Mouse (Mus musculus) right cerebral cortex, postnatal 36 days (tissue): ENCODE results near the gene Pipox.
A peak's percentile ranks its signal among the peaks of the same experiment; 100 is the strongest.

ENCODE experiments used
- DNase-seq, 2 experiments: peaks; one replicate each; pipeline ENCODE4 v3.0.0; 2022; ENCODE audit warnings: low spot score in 2 of 2, mixed read lengths in 1 of 2

The Pipox gene

GRCm38 (mm10) chr11:77893787-77894718, at the start of gene Pipox:
Gene Pipox, minus strand, starts transcription at chr11:77894096.
- peak; percentile 52 to 67 for DNase-seq

DNA sequence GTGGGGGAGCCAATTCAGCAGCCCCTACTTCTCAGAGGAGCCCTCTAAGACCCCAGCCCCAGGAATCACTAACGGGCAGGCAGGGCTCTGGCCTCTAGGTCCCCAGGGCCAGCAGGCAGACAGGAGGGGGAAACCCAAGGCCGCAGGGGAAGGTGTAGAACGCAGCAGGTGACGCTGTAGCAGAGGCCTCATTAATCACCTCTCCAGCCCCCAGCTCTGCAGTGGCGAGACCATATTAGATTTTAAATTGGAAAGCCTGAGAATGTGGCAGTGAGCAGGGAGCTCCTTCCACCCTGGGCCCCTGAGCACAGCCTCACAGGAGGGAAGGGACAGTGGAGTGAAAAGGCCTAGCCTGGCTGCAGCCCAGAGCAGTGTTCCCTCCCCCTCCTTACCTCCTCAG, 48.3 kb upstream of the Pipox start:
- no peak for DNase-seq

DNA sequence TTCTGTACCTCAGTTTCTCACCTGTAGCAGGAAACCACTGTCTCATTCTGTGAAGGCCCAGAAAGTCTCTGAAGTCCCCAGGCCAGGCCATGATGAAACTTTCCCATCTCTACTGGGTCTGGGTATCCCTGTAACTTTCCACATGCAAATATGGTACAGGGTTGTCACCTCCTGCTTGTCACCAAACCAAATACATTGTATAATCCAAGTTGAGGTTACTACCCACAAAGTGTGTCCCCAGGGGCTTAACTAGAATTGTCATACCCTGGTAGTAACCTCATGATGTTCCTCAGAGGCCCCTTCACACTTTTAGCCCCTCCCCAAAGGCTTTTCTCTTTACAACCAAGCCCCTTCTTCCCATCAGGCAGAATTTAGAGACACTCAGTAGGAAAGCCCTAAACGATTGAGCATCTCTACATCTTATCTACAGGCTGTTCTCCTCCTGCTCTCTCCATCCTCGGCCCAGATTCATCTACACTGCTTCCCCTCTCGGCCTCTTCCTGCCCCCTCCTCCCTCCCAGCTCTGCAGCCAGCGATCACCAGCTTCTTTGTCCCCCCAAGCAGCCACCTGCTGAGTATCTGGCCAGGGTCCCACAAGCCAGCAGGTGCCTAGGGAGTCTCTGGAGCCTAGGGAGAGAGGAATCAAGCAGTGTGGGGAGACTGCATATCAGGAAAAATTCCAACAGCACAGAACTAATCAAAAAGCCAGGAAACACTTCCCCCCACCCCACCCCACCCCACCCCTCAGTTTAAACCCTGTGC, 43.9 kb upstream of the Pipox start:
- DNase-seq = no peak

GRCm38 (mm10) chr11:77936846-77937245, 43.0 kb upstream of the Pipox start:
- no peak for DNase-seq

DNA sequence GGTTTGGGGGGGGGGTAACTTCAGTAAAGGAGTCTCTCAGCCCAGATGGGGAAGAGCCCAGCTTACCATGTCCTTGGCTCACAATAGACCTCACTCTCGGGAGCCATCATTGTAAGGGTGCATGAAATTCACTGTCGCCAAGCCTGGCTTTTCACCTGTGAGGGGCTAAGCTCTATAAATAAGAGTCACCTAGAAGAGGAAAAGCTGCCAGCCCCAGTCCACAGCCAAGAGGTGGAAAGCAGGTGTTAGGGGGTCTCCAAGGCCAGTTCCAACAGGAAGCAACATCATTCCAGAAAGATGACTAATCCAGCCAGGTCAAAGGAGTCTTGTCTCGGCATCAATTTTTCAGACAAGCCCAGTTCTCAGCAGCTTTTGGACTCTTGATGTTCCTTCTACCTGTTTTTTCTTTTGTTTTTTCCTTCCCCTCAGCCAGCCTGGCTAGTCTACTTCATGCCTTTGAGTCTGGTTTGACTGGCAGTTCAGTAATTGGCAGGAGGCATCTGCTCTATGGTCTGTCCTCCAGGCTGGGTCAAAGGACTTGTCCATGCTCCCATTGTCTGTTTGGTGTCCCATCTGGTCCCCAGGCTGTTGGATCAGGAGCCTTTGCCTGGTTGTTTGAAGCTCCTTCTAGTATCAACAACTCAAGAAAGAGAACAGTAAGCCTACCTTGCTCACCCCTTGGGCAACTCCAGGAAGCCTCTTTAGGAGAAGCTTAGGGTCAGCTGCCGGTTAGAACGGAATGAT, 40.8 kb upstream of the Pipox start:
- no peak for DNase-seq

DNA sequence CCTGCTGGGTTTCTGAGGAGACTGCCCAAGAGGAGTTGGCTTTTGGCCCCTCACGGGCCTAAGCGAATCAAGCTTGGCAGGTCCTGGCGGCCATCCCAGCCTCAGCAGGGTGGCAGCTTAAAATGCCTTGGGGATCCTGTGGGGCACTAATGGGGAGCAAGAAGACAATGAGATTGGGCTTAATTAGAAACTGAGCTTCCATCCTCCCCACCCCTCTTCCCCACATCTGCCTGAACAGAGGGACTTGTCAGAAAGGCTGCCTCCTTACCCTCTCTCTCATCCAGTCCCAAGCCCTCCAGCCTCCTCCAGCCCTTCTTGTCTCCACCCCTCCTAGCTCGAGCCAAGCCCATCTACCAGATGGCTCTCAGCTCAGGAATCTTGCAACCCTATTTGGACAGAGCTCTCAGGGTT, 40.2 kb upstream of the Pipox start:
- no peak for DNase-seq

DNA sequence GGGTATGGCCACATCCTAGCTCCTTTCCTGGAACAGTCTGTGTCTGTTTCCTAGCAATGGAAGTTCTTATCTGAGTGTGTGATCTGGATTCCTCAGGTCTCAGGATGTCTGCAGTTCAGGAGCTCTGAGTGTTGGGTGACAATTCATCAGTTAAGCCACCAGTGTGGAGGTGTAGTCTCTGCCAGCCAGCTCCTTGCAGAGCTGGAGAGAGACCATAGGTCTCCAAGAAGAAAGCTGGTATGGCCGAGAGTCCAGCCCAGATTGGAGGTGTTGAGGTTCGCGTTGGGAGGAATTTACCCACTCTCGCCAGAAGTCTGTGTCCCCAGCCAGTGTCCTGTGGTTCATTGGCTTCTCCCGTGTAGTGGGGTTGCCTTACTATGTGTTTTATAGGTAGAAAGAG, 38.7 kb upstream of the Pipox start:
- DNase-seq = no peak

GRCm38 (mm10) chr11:77931541-77932433, 37.9 kb upstream of the Pipox start:
- no peak for DNase-seq

GRCm38 (mm10) chr11:77930751-77931540, 37.0 kb upstream of the Pipox start, which contains the start of gene Sez6:
Gene Sez6, plus strand, starts transcription at chr11:77930800.
- DNase-seq = peak; percentile 68 to 72

DNA sequence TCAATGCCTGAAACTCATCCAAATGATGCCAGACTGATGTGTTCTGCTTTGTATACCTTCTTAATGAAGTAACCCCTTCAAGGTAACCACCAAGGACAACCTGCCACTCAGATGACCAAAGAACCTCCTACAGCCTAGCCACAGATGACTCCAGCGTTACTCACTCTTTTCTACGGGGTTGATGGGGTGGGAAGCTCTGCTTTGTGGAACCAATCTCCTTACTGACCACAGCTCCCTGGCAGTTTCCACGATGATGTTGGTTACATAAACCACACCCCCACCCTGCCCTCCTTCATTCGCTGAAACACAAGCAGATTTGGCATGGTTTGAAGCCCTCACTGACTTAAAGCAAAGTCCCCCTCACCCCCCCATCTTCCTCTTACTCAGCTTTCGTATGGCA, 33.9 kb upstream of the Pipox start:
- no peak for DNase-seq

DNA sequence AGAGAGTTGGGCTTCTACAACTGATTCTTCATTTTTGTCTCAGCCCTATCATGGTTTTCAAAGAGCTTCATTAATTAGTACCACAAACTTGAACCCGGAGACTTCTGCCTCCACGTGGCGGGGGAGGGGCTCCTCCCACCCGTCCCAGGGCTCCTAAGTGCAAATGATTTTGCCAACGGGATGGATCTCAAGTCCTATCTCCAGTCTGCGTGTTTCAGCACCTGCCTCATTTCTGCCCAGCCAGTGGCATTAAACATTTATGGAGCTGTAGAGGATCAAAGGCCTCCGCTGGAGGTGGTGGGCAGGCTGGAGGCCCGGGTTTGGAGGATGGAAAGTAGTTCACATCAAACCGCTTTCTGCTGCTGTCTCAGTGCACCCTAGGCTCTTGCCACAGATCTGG, 32.8 kb upstream of the Pipox start:
- no peak for DNase-seq

GRCm38 (mm10) chr11:77925836-77926657, 32.2 kb upstream of the Pipox start:
- DNase-seq = no peak

- DNase-seq = no peak
Measured at GRCm38 (mm10) chr11:77923285-77923684, 29.4 kb upstream of the Pipox start.

DNA sequence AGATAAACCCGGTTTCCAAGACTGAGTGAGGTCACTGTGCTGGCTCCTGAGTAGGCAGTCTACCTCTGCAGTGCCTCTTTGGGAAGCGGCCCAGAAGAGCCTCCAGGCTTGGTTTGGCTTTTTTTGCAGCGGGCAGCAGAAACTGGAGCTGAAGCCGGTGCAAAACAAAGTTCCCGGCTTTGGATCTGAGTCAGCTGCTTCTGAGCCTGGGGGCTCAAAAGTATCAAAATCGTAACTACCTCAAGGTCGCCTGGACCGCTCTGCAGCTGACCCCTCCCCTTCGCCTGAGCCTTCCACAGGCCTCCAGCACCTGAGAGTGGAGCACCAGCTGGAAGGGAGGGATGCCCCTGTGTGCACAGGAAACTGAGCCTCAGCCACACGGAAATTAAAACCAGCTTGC, 23.3 kb upstream of the Pipox start:
- no peak for DNase-seq

GRCm38 (mm10) chr11:77916741-77917140, 22.8 kb upstream of the Pipox start:
- DNase-seq = no peak

- DNase-seq = no peak
Measured at GRCm38 (mm10) chr11:77914598-77915260, 20.8 kb upstream of the Pipox start.

GRCm38 (mm10) chr11:77913505-77913904, 19.6 kb upstream of the Pipox start:
- DNase-seq = no peak

GRCm38 (mm10) chr11:77909776-77910175, 15.9 kb upstream of the Pipox start:
- DNase-seq = no peak

GRCm38 (mm10) chr11:77909376-77909775, 15.5 kb upstream of the Pipox start:
- DNase-seq = no peak
